Mouse (Mus musculus) telencephalon, adult 2 months (tissue): ENCODE results near the gene Gper1.

Source experiments
- DNase-seq: peaks from one replicate; pipeline ENCODE4 v3.0.0-alpha.2; 2011; ENCODE audit warnings: low read depth, low spot score

Gene Gper1

GRCm38 (mm10) chr5:139411117-139411516 is 11.8 kb upstream of the Gper1 start:
- DNase-seq = no peak

DNA sequence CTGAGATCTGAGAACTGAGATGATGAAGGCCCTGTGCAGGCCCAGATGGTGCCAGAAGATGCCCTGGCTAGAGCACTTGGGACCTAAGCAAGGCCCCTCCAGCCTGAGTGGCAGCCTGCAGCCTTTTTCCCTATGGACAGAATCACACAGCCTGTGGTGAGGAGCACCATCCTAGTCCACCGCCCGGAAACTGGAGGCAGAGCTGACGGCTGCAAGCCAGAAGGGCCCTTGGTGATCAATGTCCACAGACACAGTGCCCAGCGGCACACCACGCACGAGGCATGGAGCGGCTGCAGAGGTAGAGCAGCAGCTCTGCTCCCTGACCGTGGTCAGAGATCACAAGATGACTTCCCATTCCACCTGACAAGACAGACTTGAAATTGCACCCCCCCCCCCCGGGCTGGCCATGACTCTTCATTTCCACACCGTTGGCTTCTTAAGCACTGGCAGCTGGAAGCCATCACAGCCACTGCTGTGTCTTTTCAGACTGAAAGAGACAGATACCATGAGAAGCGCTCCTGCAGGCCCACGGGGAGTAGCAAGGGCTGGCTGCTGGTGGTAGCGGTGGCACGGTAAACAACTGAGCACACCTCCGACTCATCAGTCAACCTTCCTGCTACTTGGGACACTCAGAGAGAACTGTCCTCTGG is 11.2 kb upstream of the Gper1 start:
- no peak for DNase-seq

DNA sequence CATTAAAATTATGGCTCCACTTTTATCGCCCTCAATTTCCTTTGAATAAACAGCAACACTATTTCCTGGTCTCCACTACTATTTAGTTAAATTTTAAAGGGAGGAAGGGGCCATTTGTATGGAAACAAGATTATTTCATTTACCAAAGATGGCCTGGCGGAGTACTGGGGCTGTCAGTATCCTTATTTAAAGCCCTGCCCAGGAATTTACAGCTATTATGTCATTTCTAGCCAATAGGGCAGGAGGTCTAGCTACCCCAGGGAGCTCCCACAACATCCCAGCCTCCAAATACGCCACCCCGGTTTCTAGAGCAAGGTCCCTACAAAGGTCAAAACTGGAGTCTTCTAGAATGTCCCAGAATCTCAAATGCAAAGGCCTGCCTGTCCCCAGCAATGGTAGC is 9.4 kb upstream of the Gper1 start:
- DNase-seq = no peak

GRCm38 (mm10) chr5:139415001-139415400 is 8.0 kb upstream of the Gper1 start:
- DNase-seq = no peak

DNA sequence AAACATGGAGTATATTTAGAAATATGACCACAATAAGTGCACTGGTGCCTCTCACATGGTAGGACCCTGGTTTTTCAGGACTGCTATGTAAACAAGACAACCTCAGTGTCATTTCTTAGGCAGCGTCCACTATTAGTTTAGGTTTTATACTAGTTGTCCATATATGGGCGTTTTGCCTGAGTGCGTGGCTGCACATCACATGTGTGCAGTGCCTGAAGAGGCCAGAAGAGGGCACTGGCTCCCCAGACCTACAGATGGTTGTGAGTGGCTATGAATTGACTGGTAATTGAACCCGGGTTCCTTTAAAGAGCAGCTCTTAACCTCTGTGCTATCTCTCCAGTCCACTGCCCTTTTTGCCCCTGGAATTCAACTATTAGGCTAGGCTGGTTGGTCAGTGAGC is 6.0 kb upstream of the Gper1 start:
- no peak for DNase-seq

GRCm38 (mm10) chr5:139417480-139417879 is 5.5 kb upstream of the Gper1 start:
- DNase-seq = no peak

DNA sequence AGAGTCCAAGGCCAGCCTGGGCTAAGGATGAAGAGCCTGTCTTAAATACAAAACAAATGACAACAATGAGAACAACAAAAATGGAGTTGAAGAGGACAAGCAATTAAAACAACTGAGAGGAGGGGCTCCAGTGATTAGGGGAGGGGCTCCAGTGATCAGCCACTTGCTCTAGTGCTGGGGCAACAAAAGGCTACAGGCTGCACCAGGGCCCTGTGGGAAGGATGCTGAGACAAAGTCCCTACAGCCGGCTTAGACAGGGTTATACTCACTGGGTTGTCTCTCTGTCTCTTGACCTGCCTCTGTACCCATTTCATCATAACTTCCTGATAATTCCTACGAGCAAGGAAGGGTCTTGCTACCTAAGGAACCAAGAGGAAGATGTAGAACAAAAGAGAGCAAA is 4.8 kb upstream of the Gper1 start:
- DNase-seq = no peak

DNA sequence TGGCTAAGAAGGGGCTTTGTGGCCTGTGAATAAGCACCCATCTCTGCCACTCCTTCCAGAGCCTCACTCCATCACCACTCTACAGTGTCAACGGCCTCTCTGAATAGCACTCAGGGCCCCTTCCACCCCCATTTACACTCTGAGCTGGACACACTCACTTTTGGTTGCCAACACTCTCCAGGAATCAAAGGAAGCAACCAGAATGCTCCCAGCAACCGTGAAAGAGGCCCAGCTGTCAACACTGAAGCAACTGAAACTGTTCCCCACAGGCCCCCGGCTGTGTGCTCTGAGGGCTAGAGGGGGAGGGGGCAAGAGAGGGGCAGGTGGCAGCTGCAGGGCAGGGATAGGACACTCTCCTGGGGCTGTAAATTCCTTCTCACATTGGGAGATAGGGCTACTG is 4.3 kb upstream of the Gper1 start:
- no peak for DNase-seq

DNA sequence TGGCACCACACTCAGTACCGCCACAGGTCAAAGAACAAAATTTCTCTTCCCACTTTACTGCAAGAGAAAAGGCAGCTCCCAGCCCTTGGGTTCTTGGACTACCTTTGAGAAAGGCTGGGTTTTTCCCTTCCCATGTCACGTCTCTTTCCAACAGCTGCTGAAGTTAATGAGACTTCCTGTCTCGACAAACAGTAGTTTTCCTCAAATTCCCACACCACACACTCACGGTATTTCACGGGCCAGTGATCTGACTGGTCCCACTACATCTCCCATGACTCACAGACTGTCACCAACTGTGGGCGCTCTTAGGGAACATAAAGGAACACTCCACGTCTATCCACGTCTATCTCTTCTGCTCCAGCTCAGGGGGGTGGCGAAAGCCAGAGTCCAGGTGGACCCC is 2.2 kb downstream of the Gper1 start:
- no peak for DNase-seq

DNA sequence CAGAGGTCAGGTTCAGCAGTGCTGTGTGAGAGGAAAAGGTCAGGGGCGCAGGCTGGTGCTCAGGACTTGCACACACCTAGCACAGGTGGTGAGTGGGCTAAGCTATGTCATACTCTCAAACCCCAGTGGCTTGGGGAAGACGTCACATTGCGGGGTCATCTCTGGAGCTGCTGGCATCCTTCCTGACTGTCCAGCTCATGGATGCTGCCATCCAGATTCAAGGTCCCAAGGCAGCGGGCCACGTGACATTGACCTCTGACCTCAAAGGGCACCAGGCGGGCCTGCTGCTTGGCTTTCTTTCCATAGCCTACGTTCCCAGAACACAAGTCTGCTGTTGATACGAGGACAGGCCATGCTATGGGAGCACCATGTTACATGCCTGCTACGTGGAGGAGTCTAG is 4.0 kb downstream of the Gper1 start:
- DNase-seq = no peak

DNA sequence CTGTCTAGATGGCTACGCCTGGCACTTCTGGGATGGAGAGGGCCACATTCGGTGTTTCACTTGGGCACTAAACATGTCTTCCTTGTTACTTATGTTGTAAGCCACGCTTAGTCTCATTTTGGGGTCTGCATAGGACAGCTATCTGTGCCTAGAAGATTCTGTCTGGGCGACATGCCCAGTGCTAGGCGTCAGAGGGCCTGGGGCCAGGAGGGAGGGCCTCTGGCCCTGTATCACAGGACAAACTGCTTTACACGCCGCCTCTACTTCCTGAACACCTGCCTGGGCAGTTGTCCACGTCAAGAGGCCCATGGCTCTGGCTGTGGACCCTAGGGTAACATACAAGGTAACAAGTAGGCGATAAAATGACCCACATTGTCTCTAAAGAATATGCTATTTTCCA is 5.0 kb downstream of the Gper1 start:
- no peak for DNase-seq

- no peak for DNase-seq
These were observed 6.9 kb downstream of the Gper1 start for GRCm38 (mm10) chr5:139429818-139430341.

GRCm38 (mm10) chr5:139432333-139432732 is 9.4 kb downstream of the Gper1 start:
- DNase-seq = no peak

DNA sequence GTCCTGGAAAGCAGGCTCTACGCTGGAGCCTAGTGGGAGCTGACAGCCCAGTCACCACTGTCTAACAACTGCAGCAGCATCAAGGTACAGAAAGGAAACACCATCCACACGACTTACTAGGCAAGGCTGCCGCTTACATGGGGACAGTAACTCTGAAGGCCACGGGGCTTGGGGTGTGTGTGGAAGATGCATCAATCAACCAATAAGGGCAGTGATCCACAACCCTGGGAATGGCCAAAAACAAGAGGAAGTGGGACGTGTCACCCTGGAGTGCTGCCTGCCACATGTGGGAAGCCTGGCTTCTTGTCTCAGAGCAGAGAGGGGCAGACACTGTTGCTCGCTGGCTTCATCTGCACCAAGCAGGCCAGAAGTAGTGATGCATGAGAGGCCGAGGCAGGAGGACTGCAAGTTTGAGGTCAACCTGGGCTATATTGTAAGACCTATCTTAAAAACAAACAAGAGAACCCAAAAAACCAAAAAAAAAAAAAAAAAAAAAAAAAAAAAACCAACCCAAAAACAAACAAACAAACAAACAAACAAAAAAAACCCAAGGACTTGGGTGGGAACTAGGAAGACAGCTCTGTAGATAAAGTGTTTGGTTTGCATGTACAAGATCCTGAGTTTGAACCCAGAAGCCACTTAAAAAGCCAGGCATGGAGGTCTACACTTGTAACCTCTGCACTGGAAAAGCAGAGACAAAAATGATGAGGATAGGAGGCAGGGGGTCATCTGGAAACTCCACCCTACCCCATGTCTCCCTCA is 10.0 kb downstream of the Gper1 start:
- no peak for DNase-seq

GRCm38 (mm10) chr5:139433842-139434568 is 11.1 kb downstream of the Gper1 start:
- DNase-seq = no peak

- peak; percentile 91 for DNase-seq
These were observed 12.0 kb downstream of the Gper1 start for GRCm38 (mm10) chr5:139434940-139435339.

- no peak for DNase-seq
These were observed 14.8 kb downstream of the Gper1 start for GRCm38 (mm10) chr5:139437769-139438168.

- no peak for DNase-seq
These were observed 15.5 kb downstream of the Gper1 start for GRCm38 (mm10) chr5:139438440-139438839.

- no peak for DNase-seq
These were observed 17.5 kb downstream of the Gper1 start for GRCm38 (mm10) chr5:139440451-139440850.

GRCm38 (mm10) chr5:139440926-139441725 is 18.2 kb downstream of the Gper1 start:
- no peak for DNase-seq

DNA sequence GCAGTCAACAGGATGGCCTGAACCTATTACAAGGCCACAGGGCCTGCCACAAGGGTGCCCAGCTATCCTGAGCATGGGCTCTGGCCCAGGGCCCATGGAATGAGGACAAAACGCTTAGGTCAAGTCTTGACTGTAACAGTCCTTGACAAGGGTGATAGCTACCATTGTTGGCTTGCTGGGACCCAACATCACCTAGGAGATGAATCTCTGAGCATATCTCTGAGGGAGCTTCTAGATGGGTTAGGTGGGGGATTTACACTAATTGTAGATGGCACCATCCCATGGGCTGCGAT is 18.7 kb downstream of the Gper1 start:
- DNase-seq = no peak

GRCm38 (mm10) chr5:139442428-139442827 is 19.5 kb downstream of the Gper1 start:
- DNase-seq = no peak
